Mouse (Mus musculus) ES-E14 (cell line): ENCODE results near the gene Pnpla7.

Experiments
- HCFC1 ChIP-seq: IDR thresholded peaks from 2 replicates; pipeline ENCODE4 v1.6.1; 2012; ENCODE audit warnings: low read length, inconsistent platforms, borderline replicate concordance; ENCODE audit not compliant: insufficient read depth
- MAFK ChIP-seq: IDR thresholded peaks from 2 replicates; pipeline ENCODE4 v1.6.1; 2014; ENCODE audit warnings: mild to moderate bottlenecking, low read depth, low read length, inconsistent platforms; ENCODE audit not compliant: insufficient read depth
- ZC3H11A ChIP-seq: IDR thresholded peaks from 2 replicates; pipeline ENCODE4 v1.6.1; 2012; ENCODE audit warnings: low read depth, mild to moderate bottlenecking, inconsistent platforms, low read length, borderline replicate concordance

GRCm38 (mm10) chr2:25050921-25051320, 75.1 kb downstream of the Pnpla7 start:
- TF ChIP-seq MAFK (no peak), ZC3H11A (no peak), HCFC1 (no peak)
